Mouse (Mus musculus) ES-CJ7 (cell line): ENCODE results near the gene Arhgap18.

ENCODE experiments used
- DNase-seq: peaks from one replicate; pipeline ENCODE4 v3.0.0; 2011; ENCODE audit warnings: low read depth, low spot score

The Arhgap18 gene

GRCm38 (mm10) chr10:26828412-26829137 lies 75.4 kb downstream of the Arhgap18 start:
- no peak for DNase-seq

GRCm38 (mm10) chr10:26832068-26832467 lies 78.8 kb downstream of the Arhgap18 start:
- DNase-seq, result no peak

GRCm38 (mm10) chr10:26832669-26833249 lies 79.5 kb downstream of the Arhgap18 start:
- no peak for DNase-seq

- DNase-seq, result no peak
These were observed 80.2 kb downstream of the Arhgap18 start for GRCm38 (mm10) chr10:26833393-26833792.

GRCm38 (mm10) chr10:26849311-26849710 lies 96.1 kb downstream of the Arhgap18 start:
- DNase-seq, result no peak

- DNase-seq, result no peak
These were observed 96.6 kb downstream of the Arhgap18 start for GRCm38 (mm10) chr10:26849854-26850253.

GRCm38 (mm10) chr10:26854556-26855100 lies 101.4 kb downstream of the Arhgap18 start:
- no peak for DNase-seq

- DNase-seq, result no peak
These were observed 102.8 kb downstream of the Arhgap18 start for GRCm38 (mm10) chr10:26855851-26856535.

- no peak for DNase-seq
These were observed 104.4 kb downstream of the Arhgap18 start for GRCm38 (mm10) chr10:26857583-26857982.

- DNase-seq, result no peak
These were observed 105.3 kb downstream of the Arhgap18 start for GRCm38 (mm10) chr10:26858537-26858936.

- no peak for DNase-seq
These were observed 108.0 kb downstream of the Arhgap18 start for GRCm38 (mm10) chr10:26861231-26861630.

- DNase-seq, result no peak
These were observed 109.0 kb downstream of the Arhgap18 start for GRCm38 (mm10) chr10:26862207-26862606.

- DNase-seq, result no peak
These were observed 110.8 kb downstream of the Arhgap18 start for GRCm38 (mm10) chr10:26863982-26864381.

- no peak for DNase-seq
These were observed 117.6 kb downstream of the Arhgap18 start for GRCm38 (mm10) chr10:26870802-26871201.

- no peak for DNase-seq
These were observed 124.1 kb downstream of the Arhgap18 start for GRCm38 (mm10) chr10:26877309-26877708.

- no peak for DNase-seq
These were observed 125.8 kb downstream of the Arhgap18 start for GRCm38 (mm10) chr10:26878924-26879600.

- no peak for DNase-seq
These were observed 131.7 kb downstream of the Arhgap18 start for GRCm38 (mm10) chr10:26884949-26885348.

- DNase-seq, result peak; percentile 21
These were observed 136.0 kb downstream of the Arhgap18 start for GRCm38 (mm10) chr10:26889226-26889625.

GRCm38 (mm10) chr10:26889754-26890153 lies 136.5 kb downstream of the Arhgap18 start:
- DNase-seq, result no peak

- DNase-seq, result peak; percentile 57
These were observed 137.2 kb downstream of the Arhgap18 start for GRCm38 (mm10) chr10:26890269-26890955.

GRCm38 (mm10) chr10:26893091-26893490 lies 139.9 kb downstream of the Arhgap18 start:
- no peak for DNase-seq
